Mouse (Mus musculus): ENCODE measurements around the gene Casp4. TPM values are rescaled to one million over a fixed set of nuclear protein-coding genes. Genes with fewer than 3 reads are reported as not detected.

The Casp4 gene
- total RNA-seq, 2 experiments from 2014 or later, result 2.7 to 3.2 TPM

Other genes starting within 250 kb of the Casp4 start
- gene Casp1, start 10.3 kb upstream of the Casp4 start, total RNA-seq (2021), result under 1 TPM; 0.52 to 0.62 TPM
- 1 to 10 TPM; 6.9 to 7.1 TPM for gene Casp12, start 36.6 kb downstream of the Casp4 start, total RNA-seq (2021)